Mouse (Mus musculus): ENCODE measurements at regions not wholly inside any gene's neighbourhood (a gene's known extent, or its start where the extent isn't known, plus 50 kb on each side); places are given as distances from the start of the nearest gene placed in this dataset.

DNA sequence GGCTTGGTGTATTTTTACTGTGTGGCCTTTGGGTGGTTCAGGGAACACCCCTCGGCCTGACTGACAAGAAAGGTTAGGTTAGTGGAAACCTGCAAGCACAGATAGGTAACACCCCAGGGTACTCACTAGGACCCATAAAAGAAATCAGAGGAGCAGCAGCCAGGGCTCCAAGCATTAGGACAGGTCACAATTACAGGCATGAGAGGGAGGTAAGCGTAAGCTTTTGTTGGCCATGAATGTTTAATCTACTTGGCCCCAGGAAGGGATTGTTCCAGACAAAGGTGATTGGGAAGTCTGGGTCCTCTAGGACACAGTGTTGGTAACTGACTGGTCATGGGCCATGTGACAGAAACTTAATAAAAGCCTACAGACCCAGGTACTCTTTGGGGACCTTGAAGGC, 235.5 kb downstream of the Opa1 start:
- ATAC-seq (ENCODE audit: low FRiP score, low TSS enrichment) (no peak), DNase-seq (no peak)
- H3K9ac ChIP-seq (replicated peaks; ENCODE audit: low read length), result no peak overlapping the region
- 0 out of 2 replicates have a peak overlapping the region, but pooled peaks have one; percentile 87 for H3K4me2 ChIP-seq (ENCODE audit: low read length)
- H3K36me3 ChIP-seq (ENCODE audit: control insufficient read depth, insufficient read depth, low read length), result no peaks in the 10 kb centered on the region
- no peak overlapping the region for H3K4me3 ChIP-seq (replicated peaks; ENCODE audit: low read depth, low read length)
- no peaks in the 10 kb centered on the region for H3K9me3 ChIP-seq (ENCODE audit: control insufficient read depth, low read length)
- no peak overlapping the region for H3K27ac ChIP-seq (replicated peaks; ENCODE audit: low read depth, low read length)
- H3K27me3 ChIP-seq (ENCODE audit: control insufficient read depth, insufficient read depth, low read length), result peaks cover 14% of the 10 kb centered on the region; the same call in 1 of the 2 replicates
- peaks cover 8% of the 10 kb centered on the region; the same call in 1 of the 2 replicates for H3K4me1 ChIP-seq (ENCODE audit: control insufficient read depth, insufficient read depth, low read length)
- WGBS, result 62% methylated on average over 2 of the region's 2 CpGs

DNA sequence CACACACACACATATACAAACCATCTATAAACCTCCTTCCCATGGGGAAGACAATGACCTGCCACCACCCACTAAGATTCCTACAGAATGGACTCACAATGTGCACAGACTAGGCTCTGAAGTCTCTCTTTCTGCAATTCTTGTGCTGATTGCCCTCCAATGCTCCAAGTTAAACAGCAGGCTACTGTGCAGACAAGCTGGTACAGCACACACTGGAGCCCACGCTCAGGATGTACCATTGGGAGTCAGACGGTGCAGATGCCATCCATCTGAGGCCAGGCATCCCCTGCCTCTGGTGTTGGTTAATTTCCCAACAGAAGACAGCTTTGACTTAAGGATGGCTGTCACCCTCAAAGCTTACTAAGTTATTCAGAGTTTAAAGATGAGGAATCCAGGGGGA, 236.1 kb downstream of the Opa1 start:
- H3K9me3 ChIP-seq (ENCODE audit: control insufficient read depth, low read length), result no peaks in the 10 kb centered on the region
- H3K4me1 ChIP-seq (ENCODE audit: control insufficient read depth, insufficient read depth, low read length), result peaks cover 8% of the 10 kb centered on the region; the same call in 1 of the 2 replicates
- H3K4me2 ChIP-seq (ENCODE audit: low read length), result no peak overlapping the region
- peaks cover 14% of the 10 kb centered on the region; the same call in 1 of the 2 replicates for H3K27me3 ChIP-seq (ENCODE audit: control insufficient read depth, insufficient read depth, low read length)
- WGBS, result 70% methylated on average over 2 of the region's 2 CpGs
- no peak overlapping the region for H3K4me3 ChIP-seq (replicated peaks; ENCODE audit: low read depth, low read length)
- no peak overlapping the region for H3K9ac ChIP-seq (replicated peaks; ENCODE audit: low read length)
- no peak for DNase-seq
- H3K36me3 ChIP-seq (ENCODE audit: control insufficient read depth, insufficient read depth, low read length), result no peaks in the 10 kb centered on the region
- no peak for ATAC-seq (ENCODE audit: low FRiP score, low TSS enrichment)
- no peak overlapping the region for H3K27ac ChIP-seq (replicated peaks; ENCODE audit: low read depth, low read length)

DNA sequence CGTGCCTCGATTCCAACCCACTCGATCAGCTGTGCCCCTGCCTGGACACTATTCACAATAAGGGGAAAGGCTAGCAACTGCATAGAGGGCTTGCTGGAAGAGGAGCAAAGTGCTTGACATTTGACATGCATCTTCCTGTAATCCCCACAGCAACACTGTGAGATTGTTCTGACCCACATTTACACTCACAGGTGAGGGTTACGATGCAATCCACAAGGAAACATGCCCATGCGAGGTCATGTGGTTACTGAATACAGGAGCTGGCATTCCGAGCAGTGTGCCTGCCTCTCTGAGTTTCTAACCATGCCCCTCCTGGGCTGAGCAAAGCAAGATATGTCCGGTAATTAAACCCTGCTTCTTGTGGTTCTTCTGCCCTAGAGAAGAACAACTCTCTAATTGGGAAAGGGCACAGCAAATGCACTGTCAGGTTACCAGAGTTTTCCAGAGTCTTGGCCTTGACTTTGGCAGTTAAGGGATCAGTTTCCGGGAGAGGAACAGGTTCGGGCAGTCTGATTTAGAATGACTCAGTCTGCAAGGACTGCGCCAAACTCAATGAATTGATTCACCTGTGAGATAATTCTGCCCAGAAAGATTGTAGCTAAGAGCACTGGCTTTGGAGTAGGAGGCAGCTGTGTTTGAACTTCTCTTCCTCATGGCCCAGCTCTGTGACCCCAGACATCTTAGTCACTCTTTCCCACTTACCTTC, 236.7 kb downstream of the Opa1 start:
- no peak for ATAC-seq (ENCODE audit: low FRiP score, low TSS enrichment)
- no peak overlapping the region for H3K27ac ChIP-seq (replicated peaks; ENCODE audit: low read depth, low read length)
- DNase-seq, result no peak
- H3K4me2 ChIP-seq (ENCODE audit: low read length), result no peak overlapping the region
- no peak overlapping the region for H3K9ac ChIP-seq (replicated peaks; ENCODE audit: low read length)
- H3K9me3 ChIP-seq (ENCODE audit: control insufficient read depth, low read length), result no peaks in the 10 kb centered on the region
- 88% methylated on average over 10 of the region's 10 CpGs for WGBS
- peaks cover 8% of the 10 kb centered on the region; the same call in 1 of the 2 replicates for H3K27me3 ChIP-seq (ENCODE audit: control insufficient read depth, insufficient read depth, low read length)
- no peaks in the 10 kb centered on the region for H3K36me3 ChIP-seq (ENCODE audit: control insufficient read depth, insufficient read depth, low read length)
- H3K4me1 ChIP-seq (ENCODE audit: control insufficient read depth, insufficient read depth, low read length), result peaks cover 8% of the 10 kb centered on the region; the same call in 1 of the 2 replicates
- H3K4me3 ChIP-seq (replicated peaks; ENCODE audit: low read depth, low read length), result no peak overlapping the region

DNA sequence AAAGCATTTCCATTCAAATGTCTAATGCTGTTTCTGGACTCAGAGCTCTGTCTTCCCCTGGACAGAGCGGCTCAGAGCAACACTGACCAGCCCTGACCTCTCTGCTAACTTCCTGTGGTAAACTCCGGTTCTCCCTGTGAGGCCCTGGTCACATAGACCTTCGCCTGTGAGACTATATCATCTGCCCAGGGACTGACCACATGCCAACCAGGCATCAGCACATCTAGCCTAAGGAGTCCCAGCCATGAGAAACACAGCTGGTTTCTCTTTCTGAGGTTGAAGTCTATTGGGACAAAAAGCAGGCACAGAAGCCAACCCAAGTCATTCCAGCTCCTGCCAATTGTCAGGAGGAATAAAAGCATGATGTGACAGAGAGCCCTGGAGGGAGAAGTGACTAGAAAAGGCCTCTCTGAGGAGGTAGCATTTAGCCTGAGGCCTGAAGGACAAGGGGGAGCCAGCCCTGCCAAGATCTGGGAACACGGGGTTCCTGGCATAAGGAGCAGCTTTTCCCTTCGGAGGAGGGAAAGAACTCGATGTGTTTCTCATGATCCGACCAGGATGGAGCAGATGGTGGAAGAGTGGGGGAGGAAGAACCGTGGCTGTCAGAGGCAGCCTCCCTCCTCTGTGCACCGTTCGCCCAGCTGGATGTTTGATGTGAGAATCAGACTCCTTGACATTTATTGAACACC, 237.7 kb downstream of the Opa1 start:
- no peak for DNase-seq
- Histone ChIP-seq H3K4me3 (replicated peaks; ENCODE audit: low read depth, low read length) (no peak overlapping the region), H3K36me3 (ENCODE audit: control insufficient read depth, insufficient read depth, low read length) (no peaks in the 10 kb centered on the region), H3K9ac (replicated peaks; ENCODE audit: low read length) (no peak overlapping the region), H3K4me1 (ENCODE audit: control insufficient read depth, insufficient read depth, low read length) (peaks cover 8% of the 10 kb centered on the region; the same call in 1 of the 2 replicates), H3K27ac (replicated peaks; ENCODE audit: low read depth, low read length) (no peak overlapping the region), H3K4me2 (ENCODE audit: low read length) (no peak overlapping the region), H3K27me3 (ENCODE audit: control insufficient read depth, insufficient read depth, low read length) (peaks cover 3% of the 10 kb centered on the region; the same call in 1 of the 2 replicates), H3K9me3 (ENCODE audit: control insufficient read depth, low read length) (no peaks in the 10 kb centered on the region)
- 54% methylated on average over 10 of the region's 10 CpGs for WGBS
- ATAC-seq (ENCODE audit: low FRiP score, low TSS enrichment), result no peak

DNA sequence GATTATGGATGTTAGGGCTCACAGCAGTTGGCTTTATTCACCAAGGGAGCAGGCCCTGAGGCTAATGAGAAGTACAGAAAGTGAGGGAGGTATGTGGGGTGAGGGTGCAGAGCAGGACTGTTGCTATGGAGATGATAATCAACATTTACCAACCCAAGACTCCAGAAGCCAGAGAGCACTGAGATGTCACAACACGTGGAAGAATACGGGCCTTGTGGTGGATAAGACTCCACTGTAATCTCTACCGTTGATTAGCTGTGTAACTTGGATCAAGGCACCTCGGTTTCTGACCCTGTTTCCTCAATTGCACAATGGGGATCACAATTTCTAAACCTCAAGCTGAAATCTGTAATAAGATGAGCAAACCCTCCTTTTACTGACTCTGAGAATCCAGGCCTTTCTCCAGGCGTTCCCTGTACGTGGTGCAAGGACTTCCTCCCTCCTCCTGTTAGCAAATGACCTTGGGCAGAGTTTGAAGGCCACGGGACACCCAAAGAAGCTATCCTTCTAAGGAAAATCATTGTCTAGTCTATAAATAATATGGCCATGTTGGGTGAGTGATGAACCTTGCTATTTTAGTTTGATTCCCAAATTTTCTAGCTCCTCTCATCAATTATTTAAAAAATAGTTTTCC, 239.8 kb downstream of the Opa1 start:
- H3K27ac ChIP-seq (replicated peaks; ENCODE audit: low read depth, low read length), result no peak overlapping the region
- no peak overlapping the region for H3K9ac ChIP-seq (replicated peaks; ENCODE audit: low read length)
- H3K27me3 ChIP-seq (ENCODE audit: control insufficient read depth, insufficient read depth, low read length), result peaks cover 3% of the 10 kb centered on the region; the same call in 1 of the 2 replicates
- 56% methylated on average over 7 of the region's 7 CpGs for WGBS
- no peaks in the 10 kb centered on the region for H3K4me1 ChIP-seq (ENCODE audit: control insufficient read depth, insufficient read depth, low read length)
- no peak overlapping the region for H3K4me3 ChIP-seq (replicated peaks; ENCODE audit: low read depth, low read length)
- H3K9me3 ChIP-seq (ENCODE audit: control insufficient read depth, low read length), result no peaks in the 10 kb centered on the region
- ATAC-seq (ENCODE audit: low FRiP score, low TSS enrichment), result no peak
- H3K36me3 ChIP-seq (ENCODE audit: control insufficient read depth, insufficient read depth, low read length), result no peaks in the 10 kb centered on the region
- no peak overlapping the region for H3K4me2 ChIP-seq (ENCODE audit: low read length)
- no peak for DNase-seq

DNA sequence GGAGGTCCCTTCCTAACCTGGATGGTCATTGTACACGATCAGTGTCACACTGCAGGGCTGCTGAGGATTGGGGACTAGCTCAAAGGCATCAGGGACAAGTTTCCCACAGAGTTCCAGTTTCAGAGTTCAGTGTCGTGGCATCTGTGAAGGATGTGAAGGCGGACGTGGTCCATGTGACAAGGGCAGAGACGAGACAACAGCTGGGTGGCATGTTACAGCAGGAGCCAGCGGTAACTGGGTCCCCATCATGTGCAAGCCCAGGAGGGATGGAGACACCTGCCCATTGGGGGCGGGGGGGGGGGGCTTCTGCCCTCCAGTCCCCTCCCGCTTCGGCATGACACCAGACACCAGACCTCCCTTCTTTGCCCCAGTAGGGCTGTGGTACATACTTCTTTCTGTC, 241.6 kb downstream of the Opa1 start:
- Histone ChIP-seq H3K27ac (replicated peaks; ENCODE audit: low read depth, low read length) (no peak overlapping the region), H3K9me3 (ENCODE audit: control insufficient read depth, low read length) (no peaks in the 10 kb centered on the region), H3K36me3 (ENCODE audit: control insufficient read depth, insufficient read depth, low read length) (no peaks in the 10 kb centered on the region), H3K9ac (replicated peaks; ENCODE audit: low read length) (no peak overlapping the region), H3K27me3 (ENCODE audit: control insufficient read depth, insufficient read depth, low read length) (peaks cover 3% of the 10 kb centered on the region; the same call in 1 of the 2 replicates), H3K4me1 (ENCODE audit: control insufficient read depth, insufficient read depth, low read length) (no peaks in the 10 kb centered on the region), H3K4me3 (replicated peaks; ENCODE audit: low read depth, low read length) (no peak overlapping the region), H3K4me2 (ENCODE audit: low read length) (no peak overlapping the region)
- 80% methylated on average over 9 of the region's 9 CpGs for WGBS
- DNase-seq (no peak), ATAC-seq (ENCODE audit: low FRiP score, low TSS enrichment) (no peak)

DNA sequence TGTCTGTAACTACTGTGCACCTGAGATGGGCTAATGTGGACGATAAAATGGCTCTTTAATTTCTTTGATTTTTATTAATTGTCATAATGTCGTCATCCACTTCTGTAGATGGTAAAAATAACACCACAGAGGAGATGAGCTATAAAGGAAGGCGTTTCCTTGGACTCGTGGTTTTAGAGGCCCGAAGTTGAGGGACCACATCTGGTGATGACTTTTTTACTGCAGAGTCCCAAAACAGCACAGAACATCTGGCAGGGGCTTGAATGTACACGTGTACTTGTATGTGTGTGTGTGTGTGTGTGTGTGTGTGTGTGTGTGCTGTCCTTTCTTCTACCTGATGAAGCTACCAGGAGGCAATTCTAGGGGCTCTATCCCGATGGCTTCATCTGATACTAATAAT, 242.1 kb upstream of the Hes1 start:
- Histone ChIP-seq H3K9ac (replicated peaks; ENCODE audit: low read length) (no peak overlapping the region), H3K4me1 (ENCODE audit: control insufficient read depth, insufficient read depth, low read length) (no peaks in the 10 kb centered on the region), H3K9me3 (ENCODE audit: control insufficient read depth, low read length) (no peaks in the 10 kb centered on the region), H3K27ac (replicated peaks; ENCODE audit: low read depth, low read length) (no peak overlapping the region), H3K36me3 (ENCODE audit: control insufficient read depth, insufficient read depth, low read length) (no peaks in the 10 kb centered on the region), H3K4me2 (ENCODE audit: low read length) (no peak overlapping the region), H3K27me3 (ENCODE audit: control insufficient read depth, insufficient read depth, low read length) (no peaks in the 10 kb centered on the region), H3K4me3 (replicated peaks; ENCODE audit: low read depth, low read length) (no peak overlapping the region)
- no peak for ATAC-seq (ENCODE audit: low FRiP score, low TSS enrichment)
- 86% methylated on average over 7 of the region's 7 CpGs for WGBS
- no peak for DNase-seq

DNA sequence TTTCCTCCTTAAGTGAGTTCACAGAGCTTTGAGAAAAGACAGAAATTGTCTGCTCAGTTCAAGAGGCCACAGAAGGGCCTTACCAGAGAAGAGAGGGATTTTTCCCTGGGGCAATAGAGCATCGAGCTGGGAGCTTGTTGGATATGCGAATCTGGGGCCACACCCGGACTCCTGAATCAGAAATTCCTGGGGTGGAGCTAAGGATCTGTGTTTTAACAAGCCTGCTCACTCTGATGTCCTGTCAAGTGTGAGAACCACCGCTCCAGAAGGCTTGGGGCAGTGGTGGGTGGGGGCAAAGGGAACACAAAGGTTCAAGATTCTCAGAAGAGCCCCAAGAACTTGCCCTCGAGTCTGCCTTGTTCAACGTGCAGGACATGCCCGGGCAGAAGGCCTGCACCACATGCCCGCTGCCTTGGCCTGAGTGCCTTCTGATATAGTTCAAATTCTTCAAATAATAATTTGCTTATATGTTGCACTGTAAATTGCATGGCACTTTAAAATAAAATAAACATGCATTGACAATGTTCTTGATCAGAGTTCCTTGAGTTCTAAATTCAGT, 241.3 kb upstream of the Hes1 start:
- Histone ChIP-seq H3K36me3 (ENCODE audit: control insufficient read depth, insufficient read depth, low read length) (no peaks in the 10 kb centered on the region), H3K4me2 (ENCODE audit: low read length) (no peak overlapping the region), H3K4me3 (replicated peaks; ENCODE audit: low read depth, low read length) (no peak overlapping the region), H3K9ac (replicated peaks; ENCODE audit: low read length) (no peak overlapping the region), H3K27me3 (ENCODE audit: control insufficient read depth, insufficient read depth, low read length) (no peaks in the 10 kb centered on the region), H3K9me3 (ENCODE audit: control insufficient read depth, low read length) (no peaks in the 10 kb centered on the region), H3K27ac (replicated peaks; ENCODE audit: low read depth, low read length) (no peak overlapping the region), H3K4me1 (ENCODE audit: control insufficient read depth, insufficient read depth, low read length) (no peaks in the 10 kb centered on the region)
- DNase-seq, result no peak
- ATAC-seq (ENCODE audit: low FRiP score, low TSS enrichment), result no peak
- 71% methylated on average over 8 of the region's 8 CpGs for WGBS
